Mouse (Mus musculus) ovary, adult 2 months (tissue): ENCODE measurements around the gene Prrt1. TPM values are rescaled to one million over a fixed set of nuclear protein-coding genes. Genes with fewer than 3 reads are reported as not detected.

Source experiments
- polyA plus RNA-seq: library from polyadenylated mRNA; depleted of rRNA; stranded (reverse); fragments of >200 nt; gene quantifications from 2 replicates; pipeline ENCODE4 v1.2.3, GENCODE M21; 2012; rRNA removed

The Prrt1 gene
- polyA plus RNA-seq: 6.4 and 7.2 TPM in 2 replicates

DNA sequence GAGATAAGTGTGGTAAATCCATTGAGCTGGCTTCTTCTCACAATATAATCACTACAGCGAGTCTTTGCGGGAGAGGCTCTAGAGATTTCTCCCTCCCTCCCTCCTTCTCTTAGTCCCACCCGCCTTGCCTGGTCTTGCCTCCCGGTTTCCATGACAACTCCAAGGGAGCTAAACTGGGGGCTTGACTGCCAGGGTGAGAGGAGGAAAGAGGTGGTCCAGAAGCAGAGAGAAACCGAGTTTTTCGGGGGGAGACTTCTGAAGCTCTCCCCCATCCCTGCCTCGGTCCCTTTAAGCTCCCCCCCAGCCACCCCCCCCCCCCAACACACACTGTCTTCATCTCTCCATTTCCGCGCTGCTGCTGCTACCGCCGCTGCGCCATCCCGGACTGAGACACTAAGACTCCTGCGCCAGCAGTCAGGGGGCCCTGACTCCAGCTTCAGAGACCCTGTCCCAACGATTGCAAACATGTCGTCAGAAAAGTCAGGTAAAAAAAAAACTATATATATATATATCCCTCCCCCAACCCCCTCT lies at the start of gene Prrt1:
Prrt1 (plus strand) TSS at position 313 of the 531 bp plus-strand sequence.

DNA sequence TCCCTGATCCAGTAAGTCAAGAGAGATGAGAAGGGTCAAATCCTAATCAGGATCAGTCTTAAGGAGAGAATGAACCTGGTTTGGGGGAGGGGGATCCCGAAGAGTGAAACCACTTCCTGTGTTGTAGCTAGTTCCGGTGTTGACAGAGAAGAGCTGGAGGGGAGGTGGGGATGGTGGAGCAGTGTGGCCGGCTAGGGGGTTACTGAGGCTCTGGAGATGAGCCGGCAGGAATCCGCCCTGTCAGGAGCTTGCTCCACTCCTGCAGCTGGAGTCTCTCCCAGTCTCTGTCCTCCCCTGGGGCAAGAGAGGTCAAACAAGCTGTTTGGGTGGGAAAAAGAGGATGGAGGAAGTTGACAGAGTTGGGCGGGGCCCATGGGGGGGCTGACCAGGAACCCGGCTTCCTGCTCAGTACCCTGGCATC lies 39.6 kb upstream of the Prrt1 start, which contains the start of gene Gpsm3:
Gpsm3 (plus strand) TSS at position 126 of the 421 bp plus-strand sequence.

DNA sequence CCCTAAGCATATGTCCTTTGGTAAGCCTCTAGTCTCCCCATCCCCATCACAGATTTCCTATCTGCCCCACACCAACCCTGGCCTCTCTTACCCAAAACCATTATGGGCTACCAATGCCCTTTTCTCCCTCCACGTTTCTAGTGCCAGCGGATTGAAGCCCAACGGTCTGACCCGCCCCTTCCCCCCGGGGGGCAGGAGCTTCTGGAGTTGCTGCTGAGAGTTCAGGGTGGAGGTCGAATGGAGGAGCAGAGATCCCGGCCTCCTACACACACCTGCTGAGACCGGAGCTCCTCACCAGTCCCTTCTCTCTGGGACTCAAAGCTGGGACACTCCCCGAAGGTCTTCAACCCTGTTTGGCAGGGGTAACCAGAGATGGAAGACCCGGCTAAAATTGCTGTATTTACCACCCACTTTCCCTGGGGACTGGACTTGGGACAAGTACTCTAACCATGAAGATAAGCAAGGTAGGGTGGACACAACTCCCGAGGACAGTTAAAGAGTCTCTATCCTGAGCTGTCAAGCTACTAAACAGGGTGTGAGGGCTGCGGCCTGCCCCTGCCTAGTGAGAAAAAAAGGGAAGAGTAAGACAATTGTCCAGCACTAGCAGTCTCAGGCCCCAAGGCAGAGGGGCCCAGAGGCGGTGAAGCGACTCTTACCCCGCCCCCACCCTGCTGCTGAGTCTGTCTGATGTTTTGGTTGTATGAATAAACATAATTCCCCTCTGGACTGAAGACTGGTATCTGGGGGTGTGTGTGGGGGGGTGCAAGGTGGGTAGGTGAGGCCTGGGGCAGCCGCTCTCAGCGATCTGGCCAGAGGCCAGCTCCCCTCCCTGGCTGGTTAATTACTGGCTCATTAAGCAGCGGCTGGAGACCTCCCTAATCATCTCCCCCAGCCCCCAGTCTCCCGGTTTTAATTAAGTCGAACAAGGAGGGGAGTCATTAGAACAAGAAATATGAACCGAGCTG lies 38.0 kb upstream of the Prrt1 start, which contains the start of gene Pbx2:
Pbx2 (plus strand) TSS at position 238 of the 965 bp plus-strand sequence.

DNA sequence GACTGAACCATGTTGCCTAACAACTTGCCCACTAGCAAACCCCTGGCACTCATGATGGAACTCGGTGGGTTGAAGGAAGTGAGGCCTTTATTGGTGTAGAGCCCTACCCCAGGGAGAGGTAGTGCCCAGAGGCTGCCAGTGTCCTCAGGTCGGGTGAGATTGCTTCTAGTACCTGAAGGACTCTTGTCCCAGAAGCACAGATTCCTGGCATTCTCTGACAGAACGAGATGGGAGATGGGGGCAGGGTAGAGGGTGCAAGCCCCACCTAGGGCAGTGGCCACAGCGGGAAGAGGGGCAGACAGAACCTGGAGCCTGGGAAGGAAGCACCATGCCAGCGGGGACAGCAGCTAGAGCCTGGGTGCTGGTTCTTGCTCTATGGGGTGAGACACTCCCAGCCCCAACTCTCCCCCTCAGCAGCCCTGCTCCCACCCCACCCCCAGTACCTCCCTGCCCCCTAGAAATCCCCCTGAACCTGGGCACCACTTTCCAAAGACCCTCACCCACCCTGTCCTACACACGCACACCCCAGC lies 31.7 kb upstream of the Prrt1 start, which contains the start of gene Ager:
Ager (plus strand) TSS at position 297 of the 530 bp plus-strand sequence.

DNA sequence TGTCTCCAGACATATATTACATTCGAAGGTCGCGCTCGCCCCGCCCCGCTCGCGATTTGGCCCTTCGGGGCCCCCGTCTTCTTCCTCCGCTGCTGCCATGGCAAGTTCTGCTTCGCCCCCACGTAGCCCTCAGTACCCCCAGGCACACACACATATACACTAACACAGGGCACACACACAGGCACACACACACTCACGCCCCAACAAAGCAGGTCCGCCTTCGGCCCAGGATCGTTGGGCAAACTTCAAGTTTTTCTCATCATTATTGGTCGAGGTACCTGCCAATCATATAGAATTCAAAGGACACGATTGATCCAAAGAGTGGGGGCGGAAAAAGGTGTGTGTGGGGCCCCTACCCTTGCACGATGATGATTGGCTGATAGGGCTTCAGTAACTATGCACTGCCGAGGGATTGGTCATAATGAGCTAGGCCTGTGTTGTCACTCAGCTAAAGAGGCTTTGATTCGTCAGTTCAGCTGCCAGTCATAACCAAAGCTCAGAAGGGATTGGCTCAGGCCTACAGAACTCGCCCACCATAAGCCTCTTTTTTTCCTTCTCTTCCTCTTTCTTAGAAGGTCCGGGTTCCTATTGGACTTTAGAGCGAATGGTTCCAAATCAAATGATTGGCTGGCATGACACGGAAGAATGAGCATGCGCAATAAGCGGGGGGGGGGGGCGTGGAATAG lies 25.8 kb upstream of the Prrt1 start, which contains the start of gene Rnf5:
Rnf5 (minus strand) TSS at position 316 of the 686 bp plus-strand sequence.

DNA sequence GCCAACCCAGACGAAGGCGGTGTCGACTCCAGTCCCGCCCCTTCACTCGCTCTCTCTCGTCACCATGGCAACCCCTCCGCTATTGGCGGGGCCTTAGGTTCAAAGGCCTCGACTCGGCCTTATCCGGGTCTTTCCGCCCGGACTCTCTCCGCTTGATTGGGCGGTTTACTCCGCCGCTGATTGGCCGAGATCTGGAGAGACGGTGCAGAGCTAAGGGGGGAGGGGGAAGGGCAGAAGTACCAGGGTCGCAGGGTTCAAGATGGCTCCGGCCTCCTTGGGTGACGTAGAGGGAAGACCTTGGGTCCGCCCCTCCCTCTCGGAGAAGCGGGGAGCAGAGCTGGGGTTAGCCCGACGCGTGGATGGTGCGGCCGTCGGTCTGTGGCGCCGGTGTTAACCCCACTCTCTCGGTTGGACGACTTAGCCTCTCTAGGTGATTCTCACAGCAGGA lies 25.2 kb upstream of the Prrt1 start, which contains the start of gene Agpat1:
Agpat1 (plus strand) TSS at position 202 of the 448 bp plus-strand sequence.

DNA sequence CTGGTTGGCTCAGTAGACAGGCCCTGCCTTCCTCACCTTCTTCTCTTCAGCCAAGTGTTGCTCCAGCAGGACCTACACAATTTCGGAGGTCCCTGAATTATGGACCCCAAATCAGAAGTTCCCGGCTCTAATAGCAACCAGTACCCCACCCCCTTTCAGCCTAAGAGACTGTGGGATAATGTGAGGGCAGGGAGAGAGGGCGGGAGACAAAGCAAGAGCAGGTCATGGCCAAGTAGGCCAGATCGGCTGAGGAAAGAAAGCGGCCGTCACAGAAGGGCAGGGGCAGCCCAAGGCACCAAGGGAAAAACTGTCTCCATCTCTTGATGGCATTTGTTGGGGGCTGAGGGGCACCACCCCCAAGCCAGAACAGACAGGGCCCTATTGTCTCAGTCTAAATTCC lies 13.5 kb upstream of the Prrt1 start, which contains the start of gene Egfl8:
Egfl8 (minus strand) TSS at position 101 of the 400 bp plus-strand sequence.

DNA sequence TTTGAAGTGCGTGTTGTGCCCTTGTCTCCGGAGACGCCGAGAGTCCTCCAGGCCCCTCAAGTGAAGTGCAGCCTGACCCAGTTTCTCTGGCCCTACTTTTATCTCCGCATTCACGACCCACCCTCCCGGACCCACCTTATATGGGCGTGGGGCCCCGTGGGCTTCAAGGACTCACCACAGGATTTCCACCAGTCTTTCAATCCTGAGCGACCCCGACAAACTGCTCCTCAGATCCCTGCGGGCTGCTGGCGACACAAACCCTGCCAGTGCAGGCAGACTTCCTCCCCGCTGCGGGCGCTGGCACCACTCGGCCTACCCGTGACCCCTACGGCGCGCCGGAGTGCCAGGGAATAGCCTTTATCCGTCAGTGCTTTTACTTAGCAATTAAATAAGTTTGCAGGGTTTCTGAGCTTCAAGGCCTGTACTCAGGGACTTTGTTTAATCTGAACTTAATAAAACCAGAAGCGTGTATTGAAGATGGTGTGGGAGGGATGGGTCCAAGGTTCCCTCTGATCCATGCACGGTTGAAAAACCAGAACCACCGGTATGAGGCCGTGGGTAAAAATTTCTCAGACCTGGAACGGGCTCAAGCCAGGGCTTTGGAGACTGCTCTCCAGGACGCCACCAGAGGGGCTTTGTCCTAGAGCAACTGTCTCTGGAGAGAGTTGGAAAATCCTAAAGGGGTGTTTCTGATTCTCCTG lies 1.2 kb upstream of the Prrt1 start, which contains the start of gene Ppt2:
Ppt2 (minus strand) TSS at position 568 of the 701 bp plus-strand sequence.

DNA sequence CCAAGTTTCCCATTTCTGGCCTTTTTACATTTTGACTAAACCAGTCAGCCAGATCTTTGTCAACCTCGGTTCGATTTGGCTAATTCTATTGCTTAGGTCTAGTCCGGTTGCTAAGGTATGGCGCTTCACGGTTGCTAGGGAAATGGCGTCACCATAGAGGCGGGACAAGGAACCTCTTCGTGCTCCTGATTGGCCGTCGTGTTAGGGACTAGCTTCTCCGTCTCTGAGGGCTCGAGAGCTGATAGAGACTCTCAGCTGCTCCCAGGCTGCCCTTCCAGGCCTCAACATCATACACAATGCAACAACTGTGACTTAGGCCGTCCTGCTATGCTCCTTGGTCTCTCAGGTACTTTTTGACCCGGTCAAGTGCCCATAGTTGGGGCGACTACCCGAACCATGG lies 15.3 kb downstream of the Prrt1 start, which contains the start of gene Fkbpl:
Fkbpl (plus strand) TSS at position 157 of the 400 bp plus-strand sequence.

DNA sequence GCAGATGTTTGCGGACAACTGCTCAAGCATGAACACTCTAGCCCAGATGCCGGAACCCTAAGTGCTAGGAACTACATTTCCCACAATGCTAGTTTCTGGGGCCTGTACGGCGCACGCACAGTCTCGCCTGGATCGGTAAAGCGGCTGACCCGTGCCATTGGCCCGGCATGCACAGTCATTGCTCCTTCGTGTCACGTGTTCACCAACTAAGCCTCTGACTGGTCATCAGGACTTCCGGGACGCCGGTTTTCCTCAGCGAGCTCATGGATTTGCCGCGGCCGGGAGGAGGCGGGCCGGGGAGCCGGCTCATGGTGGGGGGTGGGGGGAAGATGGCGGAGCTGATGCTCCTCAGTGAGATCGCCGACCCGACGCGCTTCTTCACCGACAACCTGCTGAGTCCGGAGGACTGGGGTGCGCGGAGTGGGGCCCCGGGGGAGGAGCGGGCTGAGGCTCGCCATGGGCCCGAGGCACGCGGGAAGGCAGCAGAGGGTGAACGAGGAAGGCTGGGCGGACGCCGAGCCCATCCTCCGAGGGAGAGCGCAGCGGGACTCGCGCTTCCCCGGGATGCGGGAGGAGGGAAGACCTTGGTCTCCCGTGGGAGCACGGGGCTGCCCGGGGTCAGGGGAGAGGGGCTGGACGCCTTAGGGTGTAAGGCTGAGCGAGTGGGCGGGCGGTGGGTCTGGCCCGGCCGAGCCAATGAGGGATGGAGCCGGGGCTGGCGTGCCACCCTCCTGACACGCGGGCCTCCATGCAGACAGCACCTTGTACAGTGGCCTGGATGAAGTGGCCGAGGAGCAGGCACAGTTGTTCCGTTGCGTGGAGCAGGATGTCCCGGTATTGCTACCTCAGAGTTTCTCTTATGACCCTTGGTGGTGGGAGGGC lies 17.8 kb downstream of the Prrt1 start, which contains the start of gene Atf6b:
Atf6b (plus strand) TSS at position 241 of the 882 bp plus-strand sequence.

DNA sequence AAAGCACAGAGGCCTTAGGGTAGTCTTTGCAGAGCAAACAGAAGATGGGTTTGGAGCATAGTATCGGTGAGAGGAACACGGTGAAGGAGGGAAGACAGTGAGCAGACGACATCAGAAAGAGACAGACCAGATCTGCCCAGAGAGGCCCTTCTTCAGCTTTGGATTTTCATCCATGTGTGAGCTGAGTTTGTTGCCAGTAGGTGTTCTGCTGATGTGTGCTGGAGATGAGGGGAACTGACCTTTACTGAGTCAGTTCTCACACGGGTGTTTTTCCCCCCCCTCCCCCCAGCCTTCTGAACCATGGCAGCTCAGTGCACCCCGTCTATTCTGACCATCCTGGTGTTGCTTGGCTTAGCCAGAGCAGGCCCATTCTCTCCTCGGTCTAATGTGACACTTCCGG lies 40.9 kb downstream of the Prrt1 start, which contains the start of gene Tnxb:
Tnxb (plus strand) TSS at position 301 of the 400 bp plus-strand sequence.

Other genes starting within 250 kb of the Prrt1 start
- gene BC051142, start 230.7 kb upstream of the Prrt1 start, polyA plus RNA-seq: 0.84 and 0.85 TPM in 2 replicates
- gene Btnl4, start 152.2 kb upstream of the Prrt1 start, polyA plus RNA-seq: not detected in 2 replicates
- gene Btnl6, start 112.2 kb upstream of the Prrt1 start, polyA plus RNA-seq: not detected in 2 replicates
- 26.5 and 37.1 TPM in 2 replicates for gene Notch4, start 65.3 kb upstream of the Prrt1 start, polyA plus RNA-seq
- gene Gpsm3, start 39.7 kb upstream of the Prrt1 start, polyA plus RNA-seq: 7.6 and 8.4 TPM in 2 replicates
- gene Pbx2, start 38.3 kb upstream of the Prrt1 start, polyA plus RNA-seq: 74.1 and 89.9 TPM in 2 replicates
- gene Ager, start 31.7 kb upstream of the Prrt1 start, polyA plus RNA-seq: 3.7 and 4.7 TPM in 2 replicates
- gene Rnf5, start 25.8 kb upstream of the Prrt1 start, polyA plus RNA-seq: 82.6 and 89.3 TPM in 2 replicates
- 293 and 303 TPM in 2 replicates for gene Agpat1, start 25.3 kb upstream of the Prrt1 start, polyA plus RNA-seq
- 3.9 and 5.0 TPM in 2 replicates for gene Egfl8, start 13.6 kb upstream of the Prrt1 start, polyA plus RNA-seq
- 41.5 and 54.3 TPM in 2 replicates for gene Ppt2, start 1.0 kb upstream of the Prrt1 start, polyA plus RNA-seq
- gene Fkbpl, start 15.2 kb downstream of the Prrt1 start, polyA plus RNA-seq: 2.6 and 5.9 TPM in 2 replicates
- gene Atf6b, start 17.6 kb downstream of the Prrt1 start, polyA plus RNA-seq: 121 and 125 TPM in 2 replicates
- gene Tnxb, start 41.0 kb downstream of the Prrt1 start, polyA plus RNA-seq: 47.5 and 63.3 TPM in 2 replicates
- 35.2 and 35.5 TPM in 2 replicates for gene C4b, start 114.3 kb downstream of the Prrt1 start, polyA plus RNA-seq
- gene Cyp21a1, start 175.0 kb downstream of the Prrt1 start, polyA plus RNA-seq: 1.5 and 2.7 TPM in 2 replicates
- gene Stk19, start 207.4 kb downstream of the Prrt1 start, polyA plus RNA-seq: 56.5 and 60.0 TPM in 2 replicates
- 45.2 and 55.1 TPM in 2 replicates for gene Dxo, start 207.5 kb downstream of the Prrt1 start, polyA plus RNA-seq
- gene Skiv2l, start 220.7 kb downstream of the Prrt1 start, polyA plus RNA-seq: 114 and 120 TPM in 2 replicates
- gene Nelfe, start 220.9 kb downstream of the Prrt1 start, polyA plus RNA-seq: 24.5 and 28.4 TPM in 2 replicates
- 16.7 and 26.4 TPM in 2 replicates for gene Cfb, start 233.0 kb downstream of the Prrt1 start, polyA plus RNA-seq
- 31.4 and 37.2 TPM in 2 replicates for gene Zbtb12, start 249.9 kb downstream of the Prrt1 start, polyA plus RNA-seq